Mouse (Mus musculus) thymus, adult 2 months (tissue): ENCODE results near the gene Spon1. TPM values are rescaled to one million over a fixed set of nuclear protein-coding genes. Genes with fewer than 3 reads are reported as not detected.
A peak's percentile ranks its signal among the peaks of the same experiment; 100 is the strongest.

ENCODE experiments used
- DNase-seq: peaks from one replicate; pipeline ENCODE4 v3.0.0; 2021
- H3K27ac ChIP-seq: fragments of 200-500 bp; 2 replicates; pipeline ENCODE4 v1.5.1; 2012; ENCODE audit warnings: low read length, control low read depth; ENCODE audit not compliant: control insufficient read depth, insufficient read depth
- H3K27me3 ChIP-seq: fragments of 200-500 bp; 2 replicates; pipeline ENCODE4 v1.6.1; 2012; ENCODE audit warnings: mild to moderate bottlenecking, low read length, moderate library complexity, mixed read lengths; ENCODE audit not compliant: control insufficient read depth, insufficient read depth
- H3K36me3 ChIP-seq: fragments of 200-500 bp; 2 replicates; pipeline ENCODE4 v1.6.1; 2012; ENCODE audit warnings: mild to moderate bottlenecking, low read length, moderate library complexity; ENCODE audit not compliant: control insufficient read depth, insufficient read depth
- H3K4me1 ChIP-seq: fragments of 200-500 bp; replicated peaks from 2 replicates; pipeline ENCODE4 v1.6.1; 2012; ENCODE audit warnings: low read length; ENCODE audit not compliant: control insufficient read depth, insufficient read depth
- H3K4me3 ChIP-seq: fragments of 200-500 bp; 2 replicates; pipeline ENCODE4 v1.5.1; 2012; ENCODE audit warnings: mild to moderate bottlenecking, low read length, control low read depth, moderate library complexity; ENCODE audit not compliant: control insufficient read depth, insufficient read depth
- CTCF ChIP-seq: fragments of 200-500 bp; IDR thresholded peaks from 2 replicates; pipeline ENCODE4 v1.5.1; 2012; ENCODE audit warnings: mild to moderate bottlenecking, control low read depth, low read length, moderate library complexity, borderline replicate concordance; ENCODE audit not compliant: control insufficient read depth, poor library complexity, insufficient read depth; ENCODE audit errors: extremely low read depth
- POLR2A ChIP-seq: fragments of 200-500 bp; IDR thresholded peaks from 2 replicates; pipeline ENCODE4 v1.6.1; 2012; ENCODE audit warnings: mild to moderate bottlenecking, low read length, control low read depth, moderate library complexity; ENCODE audit not compliant: control insufficient read depth, poor library complexity, insufficient read depth; ENCODE audit errors: extremely low read depth
- WGBS: fragments of 180-500 bp; shearing (Covaris S2); methylation state at CpG from one replicate; pipeline ENCODE4 v1.1.7; 2018; 5-methylcytosine and 5-hydroxymethylcytosine counted together
- polyA plus RNA-seq: library from polyadenylated mRNA; depleted of rRNA; stranded (reverse); fragments of >200 nt; gene quantifications from 2 replicates; pipeline ENCODE4 v1.2.3, GENCODE M21; 2012; rRNA removed

Spon1 gene
- 2.8 and 3.3 TPM in 2 replicates for polyA plus RNA-seq

GRCm38 (mm10) chr7:113765667-113766497, at the start of gene Spon1:
Gene Spon1, plus strand, starts transcription at chr7:113765998.
- Histone ChIP-seq H3K4me3 (peak within 1 kb of the TSS; percentile 33), H3K4me1 (peaks cover 12% of the 10 kb centered on the region), H3K27me3 (peaks cover 15% of the 10 kb centered on the region), H3K36me3 (no peaks in the 10 kb centered on the region), H3K27ac (no peak within 1 kb of the TSS)
- DNase-seq = peak; percentile 55
- TF ChIP-seq POLR2A (no peak), CTCF (no peak)
- WGBS = 2% methylated on average over 56 of the region's 56 CpGs

GRCm38 (mm10) chr7:113721994-113722393, 43.8 kb upstream of the Spon1 start:
- H3K36me3 ChIP-seq = no peaks in the 10 kb centered on the region
- H3K27ac ChIP-seq = no peak overlapping the region
- no peaks in the 10 kb centered on the region for H3K27me3 ChIP-seq
- no peak overlapping the region for H3K4me3 ChIP-seq
- H3K4me1 ChIP-seq = no peaks in the 10 kb centered on the region
- WGBS = 65% methylated on average over 2 of the region's 2 CpGs
- TF ChIP-seq CTCF (no peak), POLR2A (no peak)
- DNase-seq = no peak

GRCm38 (mm10) chr7:113723905-113724304, 41.9 kb upstream of the Spon1 start:
- TF ChIP-seq CTCF (no peak), POLR2A (no peak)
- WGBS = 90% methylated on average over 3 of the region's 3 CpGs
- Histone ChIP-seq H3K4me1 (no peaks in the 10 kb centered on the region), H3K27ac (no peak overlapping the region), H3K4me3 (no peak overlapping the region), H3K36me3 (no peaks in the 10 kb centered on the region), H3K27me3 (no peaks in the 10 kb centered on the region)
- DNase-seq = no peak

- no peak overlapping the region for H3K4me3 ChIP-seq
- WGBS = 87% methylated on average over 8 of the region's 8 CpGs
- DNase-seq = no peak
- TF ChIP-seq CTCF (no peak), POLR2A (no peak)
- H3K4me1 ChIP-seq = no peaks in the 10 kb centered on the region
- H3K27ac ChIP-seq = no peak overlapping the region
- H3K36me3 ChIP-seq = no peaks in the 10 kb centered on the region
- H3K27me3 ChIP-seq = no peaks in the 10 kb centered on the region
These were observed 37.6 kb upstream of the Spon1 start for GRCm38 (mm10) chr7:113727999-113728713.

- TF ChIP-seq CTCF = no peak
- no peak for TF ChIP-seq POLR2A
- 80% methylated on average over 2 of the region's 2 CpGs for WGBS
These were observed 36.9 kb upstream of the Spon1 start for GRCm38 (mm10) chr7:113728926-113729325.

GRCm38 (mm10) chr7:113730406-113731247, 35.2 kb upstream of the Spon1 start:
- no peak for DNase-seq

More at GRCm38 (mm10) chr7:113728926-113729325, 36.9 kb upstream of the Spon1 start:
- Histone ChIP-seq H3K27me3 (no peaks in the 10 kb centered on the region), H3K27ac (no peak overlapping the region), H3K4me1 (no peaks in the 10 kb centered on the region), H3K4me3 (no peak overlapping the region), H3K36me3 (no peaks in the 10 kb centered on the region)
- no peak for DNase-seq

More at GRCm38 (mm10) chr7:113730406-113731247, 35.2 kb upstream of the Spon1 start:
- Histone ChIP-seq H3K27me3 (no peaks in the 10 kb centered on the region), H3K4me3 (no peak overlapping the region), H3K27ac (no peak overlapping the region), H3K4me1 (no peaks in the 10 kb centered on the region), H3K36me3 (no peaks in the 10 kb centered on the region)
- 95% methylated on average over 8 of the region's 8 CpGs for WGBS
- TF ChIP-seq CTCF = no peak
- no peak for TF ChIP-seq POLR2A
